Mouse (Mus musculus) hindbrain, postnatal 0 days (tissue): ENCODE results near the gene Mettl7a1. TPM values are rescaled to one million over a fixed set of nuclear protein-coding genes. Genes with fewer than 3 reads are reported as not detected.
A peak's percentile ranks its signal among the peaks of the same experiment; 100 is the strongest.
"Not testable (repeated sequence)": the region's sequence is repeated elsewhere in the genome, so short reads cannot be mapped to it uniquely, and the experiment has no call there.

ENCODE experiments used
- ATAC-seq: fragments of 200-750 bp; cut with Nextera tagmentation; 2 replicates; pipeline ENCODE4 v1.8.0; 2017; ENCODE audit warnings: mild to moderate bottlenecking, moderate TSS enrichment, moderate library complexity
- DNase-seq: peaks from one replicate; pipeline ENCODE4 v3.0.0-alpha.2; 2015; ENCODE audit warnings: low spot score
- H3K27ac ChIP-seq: fragments of 300-500 bp; sonication (generic); 2 replicates; pipeline ENCODE4 v1.5.1; 2014; ENCODE audit warnings: mild to moderate bottlenecking
- H3K27me3 ChIP-seq: fragments of 300-500 bp; sonication (generic); 2 replicates; pipeline ENCODE4 v1.6.1; 2014; ENCODE audit warnings: low read length, mixed read lengths; ENCODE audit not compliant: insufficient read depth
- H3K36me3 ChIP-seq: fragments of 300-500 bp; sonication (generic); 2 replicates; pipeline ENCODE4 v1.6.1; 2014; ENCODE audit warnings: low read length, mixed read lengths; ENCODE audit not compliant: insufficient read depth
- H3K4me1 ChIP-seq: fragments of 300-500 bp; sonication (generic); 2 replicates; pipeline ENCODE4 v1.6.1; 2014; ENCODE audit warnings: antibody characterized with exemption, low read length, mixed read lengths; ENCODE audit not compliant: insufficient read depth
- H3K4me2 ChIP-seq: fragments of 300-500 bp; sonication (generic); 2 replicates; pipeline ENCODE4 v1.6.1; 2014; ENCODE audit warnings: low read depth, mild to moderate bottlenecking, low read length, moderate library complexity, mixed read lengths
- H3K4me3 ChIP-seq: fragments of 300-500 bp; sonication (generic); 2 replicates; pipeline ENCODE4 v1.5.1; 2014; ENCODE audit warnings: low read length
- H3K9ac ChIP-seq: fragments of 300-500 bp; sonication (generic); replicated peaks from 2 replicates; pipeline ENCODE4 v1.6.1; 2014; ENCODE audit warnings: mild to moderate bottlenecking, low read length, moderate library complexity, mixed read lengths
- H3K9me3 ChIP-seq: fragments of 300-500 bp; sonication (generic); 2 replicates; pipeline ENCODE4 v1.6.1; 2016; ENCODE audit warnings: low read length, mixed read lengths
- CTCF ChIP-seq: IDR thresholded peaks from 2 replicates; pipeline ENCODE4 v1.5.1; 2016; ENCODE audit warnings: antibody characterized with exemption, control low read depth, low read depth
- WGBS: fragments of 180-500 bp; shearing (Covaris S2); extraction: QIAGEN DNeasy Blood & Tissue Kit; methylation state at CpG from one replicate; pipeline ENCODE4 v1.1.7; 2014; 5-methylcytosine and 5-hydroxymethylcytosine counted together
- polyA plus RNA-seq: library from polyadenylated mRNA; unstranded; fragments of >200 nt; fragmentation: Nextera tagmentation; extraction: Ambion mirVana; gene quantifications from 2 replicates; pipeline ENCODE4 v1.2.1, GENCODE M21; 2015
- total RNA-seq: library from RNA; depleted of rRNA; stranded (reverse); fragments of >200 nt; gene quantifications from 2 replicates; pipeline ENCODE4 v1.2.3, GENCODE M21; 2014

The Mettl7a1 gene
- total and polyA plus RNA-seq, 2 experiments from 2014 or later, result 1.8 to 9.3 TPM

GRCm38 (mm10) chr15:100300499-100300898 lies 3.4 kb upstream of the Mettl7a1 start:
- no peak for DNase-seq
- 78% methylated on average over 6 of the region's 6 CpGs for WGBS

GRCm38 (mm10) chr15:100301556-100301955 lies 2.4 kb upstream of the Mettl7a1 start:
- Histone ChIP-seq H3K27me3 (no peaks in the 10 kb centered on the region), H3K27ac (no peak overlapping the region), H3K4me3 (no peak overlapping the region), H3K36me3 (no peaks in the 10 kb centered on the region), H3K4me1 (no peaks in the 10 kb centered on the region), H3K9ac (no peak overlapping the region), H3K4me2 (no peak overlapping the region), H3K9me3 (no peaks in the 10 kb centered on the region)
- WGBS, result 52% methylated on average over 15 of the region's 15 CpGs
- TF ChIP-seq CTCF, result no peak
- ATAC-seq (no peak), DNase-seq (no peak)

More at GRCm38 (mm10) chr15:100300499-100300898, 3.4 kb upstream of the Mettl7a1 start:
- no peaks in the 10 kb centered on the region for H3K36me3 ChIP-seq
- no peaks in the 10 kb centered on the region for H3K9me3 ChIP-seq
- no peak for TF ChIP-seq CTCF
- H3K4me2 ChIP-seq, result no peak overlapping the region
- H3K27me3 ChIP-seq, result no peaks in the 10 kb centered on the region
- ATAC-seq, result no peak
- H3K4me1 ChIP-seq, result no peaks in the 10 kb centered on the region
- H3K4me3 ChIP-seq, result no peak overlapping the region
- no peak overlapping the region for H3K27ac ChIP-seq
- H3K9ac ChIP-seq, result no peak overlapping the region

- Histone ChIP-seq H3K9ac (peak overlapping the region; percentile 58; the same call in 1 of the 2 replicates), H3K4me3 (peak overlapping the region; percentile 44), H3K36me3 (no peaks in the 10 kb centered on the region), H3K27me3 (no peaks in the 10 kb centered on the region), H3K27ac (peak overlapping the region; percentile 83), H3K4me1 (no peaks in the 10 kb centered on the region), H3K4me2 (peak overlapping the region; percentile 79), H3K9me3 (no peaks in the 10 kb centered on the region)
- DNase-seq (no peak), ATAC-seq (no peak)
- no peak for TF ChIP-seq CTCF
- WGBS, result 48% methylated on average over 8 of the region's 8 CpGs
These were observed 417 bp upstream of the Mettl7a1 start for GRCm38 (mm10) chr15:100303428-100304018.

- no peak for DNase-seq
- ATAC-seq, result no peak
- Histone ChIP-seq H3K27me3 (no peaks in the 10 kb centered on the region), H3K9ac (no peak overlapping the region), H3K4me3 (no peak overlapping the region), H3K9me3 (no peaks in the 10 kb centered on the region), H3K27ac (no peak overlapping the region), H3K4me1 (no peaks in the 10 kb centered on the region), H3K4me2 (no peak overlapping the region), H3K36me3 (no peaks in the 10 kb centered on the region)
- TF ChIP-seq CTCF, result no peak
- WGBS, result 85% methylated on average over 2 of the region's 2 CpGs
These were observed 2.3 kb downstream of the Mettl7a1 start for GRCm38 (mm10) chr15:100306201-100306600.

GRCm38 (mm10) chr15:100307438-100308096 lies 3.6 kb downstream of the Mettl7a1 start:
- H3K4me3 ChIP-seq, H3K27ac ChIP-seq, H3K9me3 ChIP-seq, ATAC-seq, H3K27me3 ChIP-seq, H3K9ac ChIP-seq, H3K4me1 ChIP-seq, H3K4me2 ChIP-seq, H3K36me3 ChIP-seq: not testable (repeated sequence)
- WGBS, result 45% methylated on average over 9 of the region's 11 CpGs
- peak; percentile 71 for DNase-seq
- TF ChIP-seq CTCF, result peak; percentile 64

- Histone ChIP-seq H3K9ac (no peak overlapping the region), H3K4me2 (no peak overlapping the region), H3K27ac (no peak overlapping the region), H3K36me3 (no peaks in the 10 kb centered on the region), H3K9me3 (no peaks in the 10 kb centered on the region), H3K27me3 (no peaks in the 10 kb centered on the region), H3K4me3 (no peak overlapping the region), H3K4me1 (no peaks in the 10 kb centered on the region)
- no peak for TF ChIP-seq CTCF
- 92% methylated on average over 2 of the region's 2 CpGs for WGBS
- ATAC-seq (no peak), DNase-seq (no peak)
These were observed 8.4 kb downstream of the Mettl7a1 start for GRCm38 (mm10) chr15:100312346-100312745.

- 82% methylated on average over 5 of the region's 5 CpGs for WGBS
- ATAC-seq, result no peak
- no peaks in the 10 kb centered on the region for H3K9me3 ChIP-seq
These were observed 10.7 kb downstream of the Mettl7a1 start for GRCm38 (mm10) chr15:100314448-100315145.

GRCm38 (mm10) chr15:100318014-100318671 lies 14.2 kb downstream of the Mettl7a1 start:
- H3K4me2 ChIP-seq, H3K27ac ChIP-seq, ATAC-seq, H3K4me3 ChIP-seq, H3K9ac ChIP-seq, H3K36me3 ChIP-seq, H3K9me3 ChIP-seq, DNase-seq, H3K4me1 ChIP-seq, H3K27me3 ChIP-seq: not testable (repeated sequence)
- 87% methylated on average over 4 of the region's 4 CpGs for WGBS

More at GRCm38 (mm10) chr15:100314448-100315145, 10.7 kb downstream of the Mettl7a1 start:
- no peak overlapping the region for H3K4me3 ChIP-seq
- no peaks in the 10 kb centered on the region for H3K36me3 ChIP-seq
- H3K27ac ChIP-seq, result no peak overlapping the region
- no peaks in the 10 kb centered on the region for H3K4me1 ChIP-seq
- H3K9ac ChIP-seq, result no peak overlapping the region
- no peaks in the 10 kb centered on the region for H3K27me3 ChIP-seq
- H3K4me2 ChIP-seq, result no peak overlapping the region
- TF ChIP-seq CTCF, result no peak
- DNase-seq, result no peak
